Mouse (Mus musculus): ENCODE results near the gene Gpr62.

GRCm38 (mm10) chr9:106476924-106477484 lies 11.3 kb upstream of the Gpr62 start, which contains the start of gene Parp3:
- no peak for TF ChIP-seq EP300 (IDR thresholded peaks at IDR 0.05; ENCODE audit: low read depth)
- TF ChIP-seq CTCF (IDR thresholded peaks at IDR 0.05; ENCODE audit: low read depth): peak; percentile 98
